Mouse (Mus musculus) embryonic facial prominence, embryonic 11.5 days (tissue): ENCODE results near the gene Rab23. TPM values are rescaled to one million over a fixed set of nuclear protein-coding genes. Genes with fewer than 3 reads are reported as not detected.
A peak's percentile ranks its signal among the peaks of the same experiment; 100 is the strongest.
"Not testable (repeated sequence)": the region's sequence is repeated elsewhere in the genome, so short reads cannot be mapped to it uniquely, and the experiment has no call there.

Source experiments
- ATAC-seq: fragments of 200-750 bp; cut with Nextera tagmentation; replicated peaks from 2 replicates; pipeline ENCODE4 v1.8.0; 2017; ENCODE audit warnings: low read depth; ENCODE audit not compliant: insufficient number of reproducible peaks, low FRiP score, low TSS enrichment
- DNase-seq: peaks from one replicate; pipeline ENCODE4 v3.0.0-alpha.2; 2015; ENCODE audit warnings: low spot score
- H3K27ac ChIP-seq: fragments of 300-500 bp; sonication (generic); replicated peaks from 2 replicates; pipeline ENCODE4 v1.5.1; 2014; ENCODE audit warnings: mild to moderate bottlenecking, low read depth, low read length, control low read depth
- H3K27me3 ChIP-seq: fragments of 300-500 bp; sonication (generic); 2 replicates; pipeline ENCODE4 v1.6.1; 2014; ENCODE audit warnings: mild to moderate bottlenecking, low read length, moderate library complexity, mixed read lengths; ENCODE audit not compliant: control insufficient read depth, insufficient read depth
- H3K36me3 ChIP-seq: fragments of 300-500 bp; sonication (generic); replicated peaks from 2 replicates; pipeline ENCODE4 v1.6.1; 2014; ENCODE audit warnings: low read depth, mild to moderate bottlenecking, low read length, moderate library complexity, mixed read lengths; ENCODE audit not compliant: control insufficient read depth, insufficient read depth
- H3K4me1 ChIP-seq: fragments of 300-500 bp; sonication (generic); 2 replicates; pipeline ENCODE4 v1.6.1; 2014; ENCODE audit warnings: low read length, mixed read lengths; ENCODE audit not compliant: control insufficient read depth, insufficient read depth
- H3K4me2 ChIP-seq: fragments of 300-500 bp; sonication (generic); 2 replicates; pipeline ENCODE4 v1.6.1; 2014; ENCODE audit warnings: low read depth, mild to moderate bottlenecking, control low read depth, low read length, moderate library complexity
- H3K4me3 ChIP-seq: fragments of 300-500 bp; sonication (generic); 2 replicates; pipeline ENCODE4 v1.5.1; 2014; ENCODE audit warnings: low read depth, low read length, control low read depth
- H3K9ac ChIP-seq: fragments of 300-500 bp; sonication (generic); replicated peaks from 2 replicates; pipeline ENCODE4 v1.6.1; 2014; ENCODE audit warnings: mild to moderate bottlenecking, control low read depth, low read length
- H3K9me3 ChIP-seq: fragments of 300-500 bp; sonication (generic); replicated peaks from 2 replicates; pipeline ENCODE4 v1.6.1; 2016; ENCODE audit warnings: mild to moderate bottlenecking, low read length, inconsistent platforms, mixed read lengths; ENCODE audit not compliant: control insufficient read depth
- WGBS: fragments of 180-500 bp; shearing (Covaris S2); extraction: QIAGEN DNeasy Blood & Tissue Kit; methylation state at CpG from one replicate; pipeline ENCODE4 v1.1.7; 2014; 5-methylcytosine and 5-hydroxymethylcytosine counted together
- polyA plus RNA-seq: library from polyadenylated mRNA; unstranded; fragments of >200 nt; fragmentation: Nextera tagmentation; extraction: Ambion mirVana; gene quantifications from 2 replicates; pipeline ENCODE4 v1.2.1, GENCODE M21; 2014

Gene Rab23
- polyA plus RNA-seq, 1 experiment from 2014 or later: 28.8 TPM

DNA sequence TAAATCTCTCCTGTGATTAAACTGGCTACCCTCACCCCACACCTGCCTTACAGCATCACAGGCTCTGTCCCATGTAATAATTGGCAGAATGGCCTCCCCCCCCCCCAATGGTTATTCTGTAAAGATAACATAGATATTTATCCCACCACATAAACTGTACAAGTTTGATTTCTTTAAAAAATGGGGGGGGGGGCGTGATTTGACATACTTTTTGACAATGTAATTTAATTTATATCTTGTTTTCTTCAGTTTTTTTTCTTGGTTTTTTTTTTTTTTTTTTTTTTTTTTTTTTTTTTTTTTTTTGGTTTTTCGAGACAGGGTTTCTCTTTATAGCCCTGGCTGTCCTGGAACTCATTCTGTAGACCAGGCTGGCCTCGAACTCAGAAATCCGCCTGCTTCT, 30.0 kb downstream of the Rab23 start:
- not testable (repeated sequence) for H3K4me2 ChIP-seq, H3K4me3 ChIP-seq, DNase-seq, H3K9ac ChIP-seq, H3K36me3 ChIP-seq, H3K27me3 ChIP-seq, ATAC-seq, H3K9me3 ChIP-seq, H3K4me1 ChIP-seq, H3K27ac ChIP-seq
- 88% methylated on average over 3 of the region's 4 CpGs for WGBS

DNA sequence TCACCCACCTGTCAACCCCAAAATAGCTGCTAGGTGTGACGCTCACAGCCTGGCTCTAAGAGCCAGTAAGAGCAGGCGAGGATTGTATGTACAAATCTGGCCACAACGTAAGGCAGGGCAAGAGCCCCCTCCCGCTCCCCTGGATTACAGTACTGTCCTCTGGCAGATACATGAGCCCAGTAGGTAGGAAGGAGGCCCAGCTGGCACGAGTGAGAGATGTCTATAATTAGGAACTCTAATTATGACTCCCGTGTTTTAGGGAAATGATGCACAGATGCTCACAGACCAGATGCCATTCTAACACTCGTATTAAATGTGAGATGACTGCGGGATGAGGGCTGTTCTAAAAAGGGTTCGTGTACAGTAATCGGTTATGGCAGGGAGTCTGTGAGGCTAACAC, 31.6 kb downstream of the Rab23 start:
- 87% methylated on average over 10 of the region's 10 CpGs for WGBS
- no peaks in the 10 kb centered on the region for H3K27me3 ChIP-seq
- H3K9ac ChIP-seq: no peak overlapping the region
- DNase-seq: no peak
- no peak for ATAC-seq
- H3K4me1 ChIP-seq: no peaks in the 10 kb centered on the region
- H3K4me2 ChIP-seq: no peak overlapping the region
- H3K9me3 ChIP-seq: no peaks in the 10 kb centered on the region
- no peak overlapping the region for H3K27ac ChIP-seq
- no peak overlapping the region for H3K4me3 ChIP-seq
- no peaks in the 10 kb centered on the region for H3K36me3 ChIP-seq

DNA sequence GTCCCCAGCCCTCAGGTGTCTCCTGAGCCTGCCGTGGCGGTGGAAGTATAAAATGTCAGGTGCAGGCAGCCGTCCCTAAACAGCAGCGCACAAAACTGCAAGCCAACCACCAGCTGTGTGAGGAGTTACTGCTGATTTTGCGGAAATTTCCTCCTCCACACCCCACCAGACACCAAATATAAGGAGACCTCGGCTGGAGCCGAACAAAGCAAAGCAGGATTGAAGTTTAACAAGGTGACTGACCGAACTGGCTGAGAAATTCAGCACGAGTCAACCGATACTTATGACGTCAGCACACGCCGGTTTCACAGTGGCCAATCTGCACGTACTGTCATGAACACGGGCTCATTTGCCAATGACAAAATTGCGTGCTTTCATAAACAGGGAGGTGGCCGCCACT, 34.4 kb downstream of the Rab23 start:
- Histone ChIP-seq H3K9ac (no peak overlapping the region), H3K36me3 (no peaks in the 10 kb centered on the region), H3K4me1 (no peaks in the 10 kb centered on the region), H3K9me3 (no peaks in the 10 kb centered on the region), H3K4me3 (no peak overlapping the region), H3K27ac (no peak overlapping the region), H3K27me3 (no peaks in the 10 kb centered on the region), H3K4me2 (no peak overlapping the region)
- 89% methylated on average over 17 of the region's 17 CpGs for WGBS
- ATAC-seq: no peak
- DNase-seq: no peak

DNA sequence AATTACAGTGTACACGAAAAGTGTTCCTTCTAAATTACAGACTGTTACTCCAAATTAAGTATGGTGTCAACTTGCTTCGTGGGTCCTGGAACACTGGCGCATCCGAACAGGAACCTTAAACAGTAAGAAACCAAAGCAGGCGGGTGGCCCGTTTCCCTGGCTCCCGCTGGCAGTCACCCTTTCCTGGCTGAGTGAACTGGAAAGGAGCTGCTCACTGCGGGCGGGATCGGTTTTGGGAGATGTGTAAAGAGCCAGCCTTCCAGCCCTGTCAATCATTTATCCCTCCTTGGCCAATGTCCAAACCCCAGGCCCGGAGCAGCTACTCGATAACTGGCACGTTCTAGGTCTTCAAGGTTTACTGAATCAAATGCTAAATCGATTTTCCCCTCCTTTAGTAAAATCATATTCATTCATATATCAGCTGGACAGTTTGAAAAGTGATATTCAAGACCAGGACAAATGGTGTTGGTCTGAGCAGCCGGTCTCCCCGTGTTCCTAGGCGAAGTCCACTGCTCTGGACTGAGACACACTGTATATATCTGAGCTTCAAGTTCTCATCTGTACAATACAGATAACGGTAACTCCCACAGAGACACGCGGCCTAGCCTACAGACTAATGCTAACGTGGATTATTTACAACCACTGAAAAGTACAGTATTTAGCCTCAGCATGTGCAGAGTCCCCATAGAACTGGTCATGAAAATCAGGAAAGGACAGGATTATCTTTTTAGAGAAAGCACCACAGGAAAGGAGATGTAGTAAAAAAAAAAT, 35.5 kb downstream of the Rab23 start:
- ATAC-seq: no peak
- 87% methylated on average over 21 of the region's 21 CpGs for WGBS

DNA sequence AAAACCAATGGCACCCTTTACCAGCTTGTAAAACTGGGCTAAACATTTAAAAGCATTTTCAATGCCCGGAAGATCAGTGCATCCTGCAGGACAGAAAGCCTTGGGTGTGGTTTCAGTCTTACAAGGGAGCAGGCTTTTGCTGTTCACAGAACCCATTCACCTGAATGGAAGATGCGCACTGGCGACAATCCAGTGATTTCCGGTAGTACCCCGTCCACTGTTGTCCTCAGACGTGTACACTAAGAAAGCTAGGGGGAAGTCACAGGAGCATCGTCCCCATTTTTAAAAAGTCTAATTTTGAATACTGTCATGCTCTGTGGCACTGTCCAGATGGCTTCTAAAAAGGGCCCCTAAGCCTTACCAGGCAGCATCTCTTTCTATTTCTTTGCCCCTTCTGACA, 36.1 kb downstream of the Rab23 start:
- H3K9ac ChIP-seq: no peak overlapping the region
- H3K4me1 ChIP-seq: no peaks in the 10 kb centered on the region
- DNase-seq (no peak), ATAC-seq (no peak)
- no peaks in the 10 kb centered on the region for H3K9me3 ChIP-seq
- H3K4me2 ChIP-seq: no peak overlapping the region
- H3K36me3 ChIP-seq: no peaks in the 10 kb centered on the region
- WGBS: 88% methylated on average over 7 of the region's 7 CpGs
- no peak overlapping the region for H3K27ac ChIP-seq
- H3K27me3 ChIP-seq: no peaks in the 10 kb centered on the region
- no peak overlapping the region for H3K4me3 ChIP-seq

More for the DNA sequence above, 35.5 kb downstream of the Rab23 start:
- H3K27ac ChIP-seq: no peak overlapping the region
- no peak overlapping the region for H3K4me3 ChIP-seq
- no peak for DNase-seq
- no peak overlapping the region for H3K9ac ChIP-seq
- no peaks in the 10 kb centered on the region for H3K4me1 ChIP-seq
- no peak overlapping the region for H3K4me2 ChIP-seq
- no peaks in the 10 kb centered on the region for H3K27me3 ChIP-seq
- no peaks in the 10 kb centered on the region for H3K9me3 ChIP-seq
- H3K36me3 ChIP-seq: no peaks in the 10 kb centered on the region

DNA sequence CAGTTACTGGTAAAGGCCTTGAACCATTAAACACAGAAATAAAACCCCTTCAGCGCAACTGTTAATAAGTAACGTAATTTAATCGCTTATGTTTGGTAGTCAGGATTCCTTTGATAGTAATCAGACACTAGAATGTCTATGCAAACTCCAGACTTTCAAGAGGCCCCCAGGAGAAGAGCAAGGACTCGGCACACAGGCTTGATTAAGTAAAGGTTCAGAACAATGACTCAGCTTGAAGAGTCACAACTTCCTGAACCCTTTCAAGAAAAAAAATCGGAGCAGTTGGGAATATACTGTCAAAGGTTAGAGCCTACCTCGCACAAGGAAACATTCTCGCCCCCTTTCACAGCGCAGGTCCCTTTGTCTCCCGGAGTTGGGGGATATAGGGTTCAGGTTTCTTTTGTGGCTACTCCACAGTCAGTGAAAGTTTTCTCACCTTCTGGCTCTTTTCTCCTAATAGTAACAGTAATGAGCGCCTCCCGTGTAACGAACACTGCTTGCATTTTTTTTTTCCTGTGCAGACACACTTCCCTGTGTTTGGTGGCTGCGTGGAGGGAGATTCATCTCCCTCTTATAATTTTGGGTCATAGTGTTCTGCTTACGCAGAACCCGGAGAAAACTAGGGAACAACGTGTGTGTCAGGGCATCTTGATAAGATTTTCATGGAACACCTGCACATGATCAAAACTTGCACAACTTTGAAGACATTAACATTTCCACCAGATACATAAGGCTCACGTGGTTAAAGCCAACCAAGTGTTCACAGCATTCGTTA, 36.8 kb downstream of the Rab23 start:
- no peaks in the 10 kb centered on the region for H3K9me3 ChIP-seq
- H3K27me3 ChIP-seq: no peaks in the 10 kb centered on the region
- ATAC-seq: no peak
- 28% methylated on average over 18 of the region's 18 CpGs for WGBS
- H3K27ac ChIP-seq: no peak overlapping the region
- H3K4me3 ChIP-seq: peak overlapping the region; percentile 54
- no peaks in the 10 kb centered on the region for H3K36me3 ChIP-seq
- DNase-seq: peak; percentile 22
- H3K9ac ChIP-seq: peak overlapping the region; percentile 83
- H3K4me1 ChIP-seq: no peaks in the 10 kb centered on the region
- peak overlapping the region; percentile 94 for H3K4me2 ChIP-seq

DNA sequence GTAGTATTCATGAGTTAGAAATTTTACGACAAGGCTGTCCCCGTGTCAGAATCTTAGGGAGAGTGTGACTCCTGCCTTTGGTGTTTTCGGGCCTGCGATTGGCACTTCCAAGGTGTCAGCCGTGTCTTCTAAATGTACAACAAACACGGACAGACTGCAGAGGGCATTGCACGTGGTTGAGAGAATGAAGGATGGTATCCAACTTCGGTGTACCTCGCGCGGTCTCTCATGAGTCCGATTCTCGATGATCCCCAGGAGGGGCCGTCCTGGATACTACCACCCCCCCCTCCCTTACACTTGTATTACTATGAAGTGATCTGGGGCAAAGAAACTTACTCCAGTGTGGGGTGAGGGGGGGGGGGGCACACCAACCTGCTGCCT, 37.3 kb downstream of the Rab23 start:
- H3K4me2 ChIP-seq: peak overlapping the region; percentile 94
- ATAC-seq (peak; percentile 54), DNase-seq (peak; percentile 50)
- no peak overlapping the region for H3K27ac ChIP-seq
- H3K4me1 ChIP-seq: no peaks in the 10 kb centered on the region
- peak overlapping the region; percentile 83 for H3K9ac ChIP-seq
- no peaks in the 10 kb centered on the region for H3K36me3 ChIP-seq
- WGBS: 9% methylated on average over 14 of the region's 14 CpGs
- H3K9me3 ChIP-seq: no peaks in the 10 kb centered on the region
- peak overlapping the region; percentile 54 for H3K4me3 ChIP-seq
- no peaks in the 10 kb centered on the region for H3K27me3 ChIP-seq

DNA sequence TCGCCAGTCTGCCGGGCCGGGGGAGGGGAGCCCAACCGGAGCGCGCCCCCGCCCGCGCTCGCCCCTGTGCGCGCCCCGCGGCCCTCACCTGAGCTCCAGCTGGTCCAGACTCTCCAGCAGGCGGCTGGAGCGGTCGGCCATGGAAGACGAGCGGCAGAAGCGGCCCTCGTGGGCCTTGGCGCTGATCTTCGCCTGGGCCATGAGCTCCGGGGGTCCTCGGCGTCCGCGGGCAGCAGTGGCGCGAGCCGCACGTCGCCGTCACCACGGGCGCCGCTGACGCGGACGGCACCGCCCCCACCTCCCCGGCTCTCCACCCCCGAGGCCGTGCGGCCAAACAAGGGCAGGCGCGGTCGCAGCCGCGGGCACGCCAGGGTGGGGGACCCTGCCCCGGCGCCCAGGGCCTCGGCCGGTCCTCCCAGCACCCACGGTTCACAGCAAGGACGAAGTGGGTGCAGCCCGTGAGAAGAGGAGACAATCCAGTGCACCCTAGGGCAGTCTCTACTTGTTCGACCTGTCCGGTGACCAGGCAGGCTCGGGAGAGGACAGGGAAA, 37.9 kb downstream of the Rab23 start, which contains the start of gene Bag2:
TSS of gene Bag2 (minus strand) at position 305 of the 551 bp plus-strand sequence.
- Histone ChIP-seq H3K4me1 (no peaks in the 10 kb centered on the region), H3K27me3 (no peaks in the 10 kb centered on the region), H3K9ac (peak within 1 kb of the TSS; percentile 83), H3K27ac (no peak within 1 kb of the TSS), H3K4me3 (peak within 1 kb of the TSS; percentile 54), H3K4me2 (peak within 1 kb of the TSS; percentile 94), H3K9me3 (no peaks in the 10 kb centered on the region), H3K36me3 (no peaks in the 10 kb centered on the region)
- DNase-seq (peak; percentile 61), ATAC-seq (peak; percentile 82)
- 1% methylated on average over 46 of the region's 61 CpGs for WGBS
